Mouse (Mus musculus) mesoderm, embryonic 11.5 days (tissue): Measurements from ENCODE around the gene Ptcd2.
"Not testable (repeated sequence)": the region's sequence is repeated elsewhere in the genome, so short reads cannot be mapped to it uniquely, and the experiment has no call there.

Experiments used
- DNase-seq: peaks from one replicate; pipeline ENCODE4 v3.0.0-alpha.2; 2012; ENCODE audit warnings: low read depth, low spot score

Ptcd2 gene

DNA sequence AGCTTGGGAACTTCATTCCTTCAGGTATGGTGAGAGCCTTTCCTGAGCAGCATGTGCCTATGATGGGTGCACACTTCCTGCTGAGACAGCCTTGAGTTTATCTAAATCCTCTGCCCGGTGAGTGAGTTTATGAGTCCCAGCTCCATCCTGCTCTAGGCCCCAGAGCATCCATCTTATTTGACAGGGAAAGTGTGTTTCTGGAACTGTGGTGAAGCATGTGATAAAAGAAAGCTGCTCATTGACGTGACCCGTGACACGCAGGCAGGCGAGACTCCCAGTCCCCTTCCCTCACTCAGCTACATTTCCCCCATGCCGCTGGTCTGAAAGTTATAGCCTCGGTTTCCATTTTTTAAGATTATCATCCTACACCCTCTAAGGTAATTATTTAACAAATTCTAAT lies 11.4 kb upstream of the Ptcd2 start:
- peak; percentile 55 for DNase-seq

DNA sequence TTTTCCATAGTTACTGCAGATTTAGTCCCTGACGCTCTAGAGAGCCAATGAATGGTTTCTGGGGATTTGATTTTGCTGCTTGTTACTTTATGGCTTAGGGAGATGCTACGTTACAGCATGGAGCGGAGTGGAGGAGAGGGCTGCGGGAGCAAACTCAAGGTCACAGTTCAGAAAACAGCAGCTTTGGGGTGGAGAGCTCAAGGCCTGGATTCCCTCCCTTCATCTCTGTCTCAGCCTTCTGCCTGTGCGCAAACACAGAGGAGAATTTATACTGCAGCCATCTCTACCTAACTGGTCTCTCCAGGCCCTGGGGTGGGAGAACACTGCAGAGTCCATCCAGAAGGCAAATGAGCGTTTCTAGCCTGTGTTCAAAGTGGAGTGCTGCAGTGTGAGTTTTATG lies 10.6 kb upstream of the Ptcd2 start:
- no peak for DNase-seq

DNA sequence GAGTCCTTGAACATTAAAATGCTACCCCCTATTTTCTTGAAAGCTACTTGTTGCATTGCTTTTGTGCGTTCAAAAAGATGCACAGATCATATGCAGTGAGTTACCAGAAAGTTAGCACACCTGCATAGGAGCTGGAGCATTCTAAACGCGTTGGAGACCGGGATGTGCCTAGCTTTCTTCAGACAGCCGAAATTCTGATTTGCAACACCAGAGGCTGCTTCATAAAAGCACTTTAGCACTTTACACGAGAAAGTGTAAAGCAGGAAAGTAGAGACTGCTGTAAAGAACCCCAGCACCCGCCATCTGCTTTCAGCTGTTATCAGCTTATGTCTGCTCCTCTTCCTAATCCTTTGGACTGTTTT lies 9.0 kb upstream of the Ptcd2 start:
- DNase-seq = no peak

DNA sequence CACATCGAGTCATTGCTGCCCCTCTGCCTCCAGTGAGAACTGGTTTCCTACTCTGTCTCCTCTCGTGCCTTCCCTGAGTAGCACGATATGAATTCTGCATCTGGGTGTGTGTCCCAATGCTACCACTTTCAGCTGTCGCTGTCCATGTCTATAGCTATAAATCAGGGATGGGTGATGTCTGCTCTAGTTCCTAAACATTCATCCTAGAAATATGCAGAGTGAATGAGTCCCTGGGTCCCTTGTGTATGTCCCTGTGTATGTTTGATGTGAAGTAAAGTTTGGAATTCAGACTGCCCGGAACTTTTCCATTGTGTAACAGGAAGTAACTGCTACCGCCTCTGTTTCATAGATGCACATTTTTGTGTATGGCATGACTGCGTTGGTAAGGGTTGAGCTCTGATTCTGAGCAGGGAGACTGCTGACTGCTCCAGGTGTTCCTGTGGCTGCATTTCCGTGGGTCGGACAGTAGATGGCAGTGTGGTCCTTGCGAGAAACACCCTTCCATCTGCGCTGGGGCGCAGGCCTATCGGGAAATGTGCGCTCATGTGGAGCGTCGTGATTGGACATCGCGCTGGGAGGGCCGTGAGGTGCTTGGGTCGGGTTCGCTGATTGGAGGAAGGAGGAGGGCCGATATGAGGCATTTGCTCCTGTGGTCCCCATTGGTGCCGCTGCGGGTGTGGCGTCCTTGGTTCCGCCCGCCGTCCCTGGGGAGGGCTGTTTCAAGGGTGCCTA lies 8.4 kb upstream of the Ptcd2 start:
- DNase-seq = peak; percentile 99

DNA sequence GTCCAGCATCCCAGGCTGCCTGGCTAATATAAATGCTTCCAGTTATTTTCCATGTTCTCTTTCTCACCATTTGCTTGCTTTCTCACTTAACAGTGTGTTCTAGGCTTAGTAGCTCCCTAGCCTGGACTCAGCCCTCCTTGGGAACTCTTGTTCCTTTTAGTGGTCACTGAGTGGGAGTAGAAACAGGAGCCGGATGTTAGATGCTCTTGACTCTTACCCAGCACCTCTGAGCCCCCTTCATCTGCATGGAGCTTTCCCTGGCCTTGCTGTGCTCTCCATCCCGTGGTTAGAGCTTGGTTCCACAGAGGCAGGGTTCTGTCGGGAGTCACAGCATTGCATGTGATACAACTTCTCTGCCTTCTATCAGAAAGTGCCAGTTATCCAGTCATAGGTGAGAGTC lies 7.1 kb upstream of the Ptcd2 start:
- no peak for DNase-seq

DNA sequence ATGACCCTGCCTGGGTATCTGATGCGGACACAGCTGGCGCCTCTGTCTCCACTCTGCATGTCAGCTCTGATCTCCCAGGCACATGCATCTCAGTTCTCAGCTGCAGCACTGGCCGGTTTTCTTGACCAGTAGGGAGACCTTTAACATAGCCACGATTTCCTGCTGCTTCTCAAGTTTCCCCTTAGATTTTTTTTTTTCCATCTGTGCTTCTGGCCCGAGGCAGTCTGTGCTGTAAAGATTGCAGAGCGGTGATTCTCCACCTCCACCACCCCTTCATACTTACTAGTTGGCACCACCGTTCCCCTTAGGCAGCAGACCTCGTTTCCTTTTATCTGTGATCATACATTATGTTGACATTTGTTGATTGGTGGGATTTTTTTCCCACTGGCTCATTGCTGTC lies 6.7 kb upstream of the Ptcd2 start:
- no peak for DNase-seq

DNA sequence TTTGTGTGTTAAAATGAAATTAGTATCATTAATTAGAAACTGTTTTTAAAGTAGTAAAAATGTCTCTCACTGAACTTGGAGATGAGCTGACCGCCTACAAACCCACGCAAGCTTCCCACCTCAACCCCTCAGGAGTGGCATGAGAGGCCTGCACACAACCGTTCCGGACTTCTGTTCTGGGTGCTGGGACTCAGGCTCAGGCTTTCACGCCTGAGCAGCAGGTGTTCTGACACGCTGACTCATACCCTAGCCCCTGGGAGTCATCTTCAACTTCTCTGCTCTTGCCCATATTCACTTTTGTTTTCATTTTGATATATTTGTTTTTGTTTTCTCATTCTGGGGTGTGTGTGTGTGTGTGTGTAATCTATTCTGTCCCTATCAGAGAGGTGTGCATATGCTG lies 5.5 kb upstream of the Ptcd2 start:
- no peak for DNase-seq

DNA sequence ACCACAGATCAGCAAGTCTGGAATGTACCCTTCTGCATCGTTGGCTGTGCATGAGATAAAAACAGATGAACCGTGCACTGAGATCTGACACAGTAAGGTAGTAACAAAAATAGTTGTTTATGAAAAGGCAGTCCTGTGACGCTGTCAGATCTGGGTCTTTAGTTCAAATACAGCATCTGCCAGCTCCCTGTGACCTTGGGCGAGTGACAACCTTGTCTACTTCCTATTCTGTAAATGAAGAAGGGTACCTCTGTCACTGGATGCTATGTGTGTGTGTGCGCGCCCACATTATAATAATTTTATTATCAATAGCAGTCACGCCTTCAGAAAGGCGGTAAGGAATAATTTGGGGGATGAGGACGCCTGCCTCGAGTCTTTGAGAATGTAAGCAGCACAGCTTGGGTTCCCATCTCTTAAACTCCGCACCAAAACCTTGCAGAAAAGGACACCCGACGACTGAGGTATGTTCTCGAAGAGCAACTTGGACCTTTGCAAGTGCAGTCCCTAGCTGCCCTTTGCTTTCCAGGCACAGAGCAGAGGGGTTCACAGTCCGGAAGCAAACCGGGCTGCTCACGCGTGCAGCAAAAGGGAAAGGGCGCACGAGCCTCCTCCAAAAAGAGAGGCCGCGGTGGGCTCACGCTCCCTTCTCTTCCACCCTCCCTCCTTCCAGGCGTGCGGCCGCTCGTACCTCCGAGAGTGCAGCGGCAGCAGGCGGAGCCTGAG lies 468 bp downstream of the Ptcd2 start:
- peak; percentile 36 for DNase-seq

DNA sequence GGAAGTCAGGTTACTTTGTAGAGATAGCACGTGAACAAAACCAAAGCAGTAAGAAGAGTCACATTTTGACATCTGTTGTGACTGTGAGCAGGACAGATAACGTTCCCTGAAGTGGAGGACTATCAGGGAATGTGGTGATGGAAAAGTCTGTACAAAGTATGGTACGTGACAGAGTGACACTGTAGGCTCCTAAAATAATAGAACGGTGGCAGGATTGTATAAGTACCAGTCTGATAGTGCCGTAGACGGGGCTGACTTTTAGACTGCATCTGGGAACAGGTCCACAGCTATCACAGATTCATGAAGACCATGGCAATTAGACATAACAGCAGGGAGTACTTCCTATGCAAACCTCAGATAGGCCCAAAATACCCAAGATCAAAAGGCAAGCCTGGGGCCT lies 3.0 kb downstream of the Ptcd2 start:
- DNase-seq = no peak

DNA sequence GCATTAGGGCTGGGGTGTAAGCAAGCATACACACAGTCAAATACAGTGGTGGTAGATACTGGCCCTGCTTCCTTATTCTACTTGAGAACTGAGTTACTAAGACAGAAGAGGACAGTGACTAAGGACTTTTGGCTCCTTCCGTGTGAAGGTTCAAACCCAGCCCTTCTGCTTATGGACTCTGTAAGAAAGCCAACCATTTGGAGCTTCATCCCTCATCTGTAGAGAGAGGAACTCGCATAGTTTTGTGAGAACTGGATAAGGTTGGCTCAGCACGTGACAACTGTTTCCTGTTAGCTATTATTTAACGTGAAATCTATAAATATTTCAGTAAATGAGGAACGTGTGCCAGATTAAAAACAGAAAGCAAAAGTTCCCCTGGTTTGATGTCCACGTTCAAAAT lies 7.0 kb downstream of the Ptcd2 start:
- no peak for DNase-seq

DNA sequence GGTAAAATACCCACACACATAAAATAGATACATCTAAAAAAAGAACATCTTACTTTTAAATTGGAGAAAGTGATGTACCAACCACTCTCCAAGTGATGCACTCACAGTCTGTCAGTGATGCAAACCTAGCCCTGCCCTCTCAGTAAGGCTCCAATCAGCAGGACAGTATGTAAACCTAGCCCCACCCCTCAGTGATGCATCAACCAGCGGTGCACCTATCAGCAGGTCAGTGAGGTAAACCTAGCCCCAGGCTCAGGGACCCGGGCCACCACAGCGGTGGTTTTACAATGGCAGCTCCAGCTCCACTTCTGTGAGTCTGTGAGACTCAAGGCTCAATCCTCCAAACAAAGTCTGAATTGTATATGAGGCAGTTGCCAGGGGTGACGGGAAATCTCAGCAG lies 13.2 kb downstream of the Ptcd2 start:
- DNase-seq = no peak

DNA sequence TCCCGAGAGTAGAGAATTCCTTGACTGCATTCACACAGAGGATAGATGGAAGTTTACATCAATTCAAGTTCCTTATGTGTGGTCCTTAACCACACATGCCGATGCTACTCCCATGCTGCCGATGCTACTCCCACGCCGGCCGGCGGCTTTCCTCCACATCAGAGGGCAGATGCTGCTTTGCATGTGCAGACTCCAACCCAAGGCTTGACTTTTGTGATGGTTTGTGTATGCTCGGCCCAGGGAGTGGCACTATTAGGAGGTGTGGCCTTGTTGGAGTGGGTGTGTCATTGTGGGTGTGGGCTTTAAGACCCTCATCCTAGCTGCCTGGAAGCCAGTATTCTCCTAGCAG lies 20.2 kb downstream of the Ptcd2 start:
- not testable (repeated sequence) for DNase-seq

DNA sequence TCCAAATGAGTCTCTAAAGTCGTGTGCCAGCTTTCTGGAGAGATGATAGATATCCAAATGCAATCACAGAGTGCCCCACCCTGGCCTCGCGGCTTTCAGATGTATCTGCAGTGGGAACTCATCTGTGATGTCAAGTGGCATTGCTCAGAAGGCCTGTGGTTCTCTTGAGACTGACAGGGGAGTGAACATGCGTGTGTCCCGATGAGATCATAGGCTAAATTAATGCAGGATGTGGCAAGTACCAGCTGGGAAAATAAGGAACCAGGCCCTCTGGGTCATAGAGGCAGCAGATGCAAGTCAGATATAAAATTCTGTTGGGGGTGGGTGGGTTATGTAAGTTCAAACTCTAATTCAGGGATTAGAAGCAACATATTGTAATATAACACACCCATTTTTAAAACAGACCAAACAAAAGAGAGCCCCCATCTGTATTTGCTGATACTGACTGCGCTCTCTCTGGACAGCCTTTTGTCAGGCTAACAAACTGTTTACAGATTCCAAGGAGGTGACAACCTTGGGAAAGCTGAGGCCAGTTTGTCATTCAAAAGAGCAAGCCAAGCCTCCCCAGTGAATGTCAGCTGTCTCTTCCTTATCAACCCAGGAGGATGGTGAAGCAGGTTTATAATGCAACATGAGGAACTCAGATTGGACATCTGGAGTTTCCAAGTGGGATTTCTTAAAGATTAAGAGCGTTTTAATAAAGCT lies 20.7 kb downstream of the Ptcd2 start:
- no peak for DNase-seq

DNA sequence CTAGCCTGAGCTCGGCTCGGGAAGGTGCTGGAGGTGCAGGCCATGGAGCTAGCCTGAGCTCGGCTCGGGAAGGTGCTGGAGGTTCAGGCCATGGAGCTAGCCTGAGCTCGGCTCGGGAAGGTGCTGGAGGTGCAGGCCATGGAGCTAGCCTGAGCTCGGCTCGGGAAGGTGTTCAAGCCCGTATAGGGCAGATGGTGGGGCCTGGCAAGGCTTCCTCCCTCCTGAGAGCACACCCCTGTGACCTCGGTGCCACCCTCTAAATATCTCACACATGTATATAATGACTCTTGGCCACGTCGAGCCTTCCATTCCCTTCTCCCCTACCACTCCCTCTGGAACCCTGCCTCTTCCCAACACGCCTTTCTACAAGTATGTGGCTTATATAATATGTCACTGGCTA lies 21.6 kb downstream of the Ptcd2 start:
- not testable (repeated sequence) for DNase-seq

DNA sequence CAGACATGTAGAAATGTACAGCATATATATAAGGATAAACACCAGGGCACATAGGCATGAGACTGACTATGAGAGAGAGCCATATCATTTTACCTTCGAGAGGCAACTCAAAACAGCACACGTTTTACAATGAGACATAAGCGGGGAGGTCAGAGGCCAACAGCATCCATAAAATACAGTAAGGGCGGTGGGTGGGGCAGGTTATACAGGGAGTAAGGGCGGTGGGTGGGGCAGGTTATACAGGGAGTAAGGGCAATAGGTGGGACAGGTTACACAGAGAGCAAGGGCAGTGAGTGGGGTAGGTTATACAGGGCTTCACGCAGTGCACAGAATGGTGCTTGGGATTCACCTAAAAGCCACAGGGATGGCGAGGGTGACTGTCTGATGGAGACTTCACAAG lies 24.1 kb downstream of the Ptcd2 start:
- no peak for DNase-seq

DNA sequence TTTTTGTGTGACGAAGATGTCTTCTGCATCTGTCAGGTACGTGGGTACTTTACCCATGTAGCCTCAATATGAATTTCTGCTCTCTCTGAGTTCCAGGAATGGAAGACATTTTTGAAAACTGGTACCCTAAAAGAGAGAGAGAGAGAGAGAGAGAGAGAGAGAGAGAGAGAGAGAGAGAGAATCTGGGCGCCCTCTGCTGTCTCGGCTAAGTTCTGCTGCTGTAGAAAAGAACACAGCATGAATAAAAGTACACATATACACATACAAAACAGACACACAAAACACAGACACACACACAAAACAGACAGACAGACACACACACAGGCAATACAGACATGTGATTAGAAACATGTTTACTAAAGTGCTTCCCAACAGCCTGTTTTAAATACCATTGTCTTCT lies 27.4 kb downstream of the Ptcd2 start:
- peak; percentile 23 for DNase-seq

DNA sequence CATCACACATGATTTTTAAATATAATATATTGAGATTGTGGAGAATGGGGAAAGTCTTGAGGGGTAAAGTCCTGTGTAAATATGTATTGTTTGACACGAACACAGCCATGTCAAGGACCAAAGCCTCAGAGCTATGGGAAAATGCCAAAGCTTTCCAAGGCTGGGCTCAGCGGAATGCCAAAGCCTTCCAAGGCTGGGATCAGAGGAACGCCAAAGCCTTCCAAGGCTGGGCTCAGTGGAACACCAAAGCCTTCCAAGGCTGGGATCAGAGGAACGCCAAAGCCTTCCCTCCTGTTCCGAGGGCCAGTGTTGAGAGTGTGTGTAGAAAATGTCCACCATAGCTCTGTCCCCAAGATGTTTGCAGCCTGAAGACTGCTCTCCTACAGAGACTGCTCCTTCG lies 28.1 kb downstream of the Ptcd2 start:
- DNase-seq = no peak

DNA sequence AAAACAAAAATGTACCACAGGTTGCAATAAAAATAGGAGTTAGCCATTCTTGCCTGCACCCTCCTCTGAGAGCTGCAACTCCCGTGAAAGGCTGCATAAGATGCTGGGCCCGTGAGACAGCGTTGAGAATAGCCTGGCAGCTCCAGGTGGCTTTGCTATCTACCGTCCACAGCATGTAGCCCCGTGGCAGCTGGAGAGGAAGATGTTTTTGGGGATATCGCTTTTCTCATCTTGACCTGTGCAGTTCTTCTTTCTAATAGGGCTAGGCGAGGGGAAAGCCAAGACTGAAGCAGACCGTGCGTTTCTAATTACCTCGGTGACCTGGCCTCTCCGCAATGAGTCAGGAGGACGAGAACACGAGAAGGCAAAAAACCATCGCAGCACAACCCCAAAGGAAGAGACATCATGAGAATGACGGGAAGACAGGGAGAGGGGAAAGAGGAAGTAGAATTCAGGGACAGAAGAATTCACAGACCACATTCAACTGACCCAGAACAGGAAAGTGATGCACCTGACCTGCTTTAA lies 29.8 kb downstream of the Ptcd2 start:
- DNase-seq = no peak

DNA sequence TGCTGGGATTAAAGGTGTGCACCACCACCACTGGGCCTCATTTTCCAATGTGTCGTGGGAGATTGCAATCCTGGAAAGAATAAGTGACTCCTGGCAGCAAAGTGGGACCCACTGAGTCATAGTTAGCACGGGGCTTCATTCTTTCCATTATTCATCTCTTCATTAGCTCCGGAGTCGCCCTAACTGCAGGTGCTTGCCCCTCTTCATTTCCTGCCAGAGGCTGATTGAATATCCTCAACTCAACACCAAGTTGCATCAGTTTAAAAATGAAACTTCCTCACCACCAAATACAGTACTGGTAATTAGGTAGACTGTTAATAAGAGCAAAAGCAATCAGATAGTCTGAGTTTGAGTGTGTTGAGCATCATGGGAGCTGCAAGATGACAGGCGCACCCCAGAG lies 30.4 kb downstream of the Ptcd2 start:
- no peak for DNase-seq

DNA sequence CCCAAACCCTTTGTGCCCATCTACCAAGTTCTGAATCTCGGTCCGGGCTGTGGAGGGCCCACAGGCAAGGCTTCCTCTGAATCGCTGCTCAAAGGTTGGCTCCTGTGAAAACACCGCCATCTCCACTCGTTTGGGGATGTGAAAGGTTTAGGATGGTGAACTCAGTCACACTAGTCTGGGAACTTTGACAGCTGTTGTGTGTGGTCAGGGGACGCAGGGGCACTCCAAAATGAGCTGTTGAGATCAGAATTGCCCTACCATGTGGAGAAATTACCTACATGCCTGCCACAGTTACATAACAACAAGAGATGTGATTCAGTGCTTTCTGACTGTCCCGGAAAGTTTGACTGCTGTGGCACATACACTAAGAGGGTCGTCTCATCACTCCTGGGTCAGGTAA lies 36.1 kb downstream of the Ptcd2 start:
- no peak for DNase-seq

DNA sequence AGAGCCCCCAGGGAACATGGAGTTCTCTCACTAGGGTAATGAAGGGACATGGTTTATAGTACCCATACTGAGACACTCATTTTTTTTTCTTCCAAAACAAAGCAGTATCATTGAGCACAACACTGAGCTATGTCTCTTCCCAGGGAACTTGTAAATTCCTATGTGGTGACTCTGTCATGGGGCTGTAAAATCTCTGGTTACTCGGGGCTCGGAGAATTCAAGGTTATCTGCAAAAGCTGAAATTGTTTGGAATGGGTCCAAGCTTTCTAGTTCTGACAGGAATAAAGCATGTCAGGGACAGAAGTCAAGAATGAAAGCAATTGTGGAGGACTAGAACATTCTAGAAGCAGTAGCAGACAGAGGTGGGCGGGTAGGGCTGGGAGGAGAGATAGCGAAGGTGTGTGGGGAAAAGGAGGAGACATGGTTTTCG lies 36.6 kb downstream of the Ptcd2 start:
- DNase-seq = peak; percentile 25

DNA sequence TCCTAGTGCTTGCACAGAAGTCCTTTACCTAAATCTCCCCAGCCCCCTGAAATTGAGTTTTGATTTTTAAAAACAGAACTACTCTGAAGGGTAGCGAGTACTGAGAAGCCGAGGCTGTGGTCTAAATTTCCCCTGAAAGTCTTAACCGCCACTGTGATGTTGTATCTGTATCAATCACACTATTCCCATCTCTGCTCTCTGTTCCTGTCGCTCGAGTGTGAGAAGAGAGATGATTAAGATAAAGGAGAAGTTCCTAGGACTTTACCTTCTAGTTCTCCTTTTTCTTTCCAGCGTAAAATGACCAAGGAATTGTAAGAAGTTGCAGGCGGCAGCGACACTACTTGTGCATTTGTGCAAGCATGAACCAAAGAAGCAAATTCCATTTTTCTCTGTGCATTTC lies 38.3 kb downstream of the Ptcd2 start:
- no peak for DNase-seq

DNA sequence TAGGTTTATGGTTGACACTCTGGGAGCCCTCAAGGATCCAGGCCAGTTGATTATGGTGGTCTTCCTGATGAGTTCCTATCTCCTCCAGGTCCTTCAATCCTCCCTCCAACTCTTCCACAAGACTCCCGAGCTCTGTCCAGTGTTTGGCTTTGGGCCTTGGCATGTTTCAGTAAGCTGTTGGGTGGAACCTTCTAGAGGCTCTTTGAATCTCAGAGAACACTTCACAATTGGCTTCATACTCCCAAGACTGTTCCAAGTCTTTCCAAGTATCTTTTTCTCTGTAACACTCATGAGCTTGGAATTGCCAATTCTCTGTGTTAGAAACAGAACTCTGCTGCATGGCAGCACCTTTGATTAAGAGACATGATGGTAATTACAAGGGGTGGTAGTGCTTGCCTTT lies 39.3 kb downstream of the Ptcd2 start:
- no peak for DNase-seq
